ENCODE assay signal across 8 mouse cellular contexts in genomic region chr2:154407063-154407642, GRCm38 (mm10). TPM values are rescaled to one million over a fixed set of nuclear protein-coding genes. Genes with fewer than 3 reads are reported as not detected.
DNase-seq lines count a peak whose midpoint lies in the region; ATAC-seq and TF ChIP-seq lines count a peak whose summit lies in the region.

No protein-coding gene starts in this region.

- in situ Hi-C loops in Patski (cut with MboI; ENCODE audit: low pct_unique_long_range_greater_than_20kb) = loop anchor here (25.0 kb wide), 1 partner anchor 530 kb away; no protein-coding TSS in a partner anchor

- 0 out of 2 replicates have a peak, but pooled peaks cover 8% of the 10 kb centered on the region for H3K4me1 ChIP-seq in kidney, embryonic 14.5 days (ENCODE audit: control insufficient read depth, insufficient read depth, low read length)
- peaks cover 17% of the 10 kb centered on the region for H3K4me1 ChIP-seq in forebrain, embryonic 16.5 days (replicated peaks; ENCODE audit: control insufficient read depth, insufficient read depth, low read length)
- H3K4me1 ChIP-seq in liver, embryonic 14.5 days (replicated peaks; ENCODE audit: control insufficient read depth in 2 of 2, insufficient read depth in 2 of 2, low read length in 1 of 2) = peaks cover 3 to 5% of the 10 kb centered on the region in 2 experiments

- WGBS in kidney, embryonic 14.5 days = 28% methylated on average over 11 of the region's 11 CpGs
- 30% methylated on average over 11 of the region's 11 CpGs for WGBS in forebrain, embryonic 16.5 days
- WGBS in liver, embryonic 14.5 days (ENCODE audit: insufficient replicate concordance) = 36% methylated on average over 11 of the region's 11 CpGs

- POLR2A ChIA-PET in Patski (lab: Charles Lee) = no interaction called here

- no peaks in the 10 kb centered on the region for H3K9me3 ChIP-seq in kidney, embryonic 14.5 days (ENCODE audit: control insufficient read depth, low read length)
- H3K9me3 ChIP-seq in forebrain, embryonic 16.5 days (ENCODE audit: control insufficient read depth, low read length) = no peaks in the 10 kb centered on the region
- no peaks in the 10 kb centered on the region for H3K9me3 ChIP-seq in liver, embryonic 14.5 days (ENCODE audit: control insufficient read depth, low read length)

- peak overlapping the region; percentile 74 for H3K9ac ChIP-seq in kidney, embryonic 14.5 days (ENCODE audit: low read depth, low read length)
- H3K9ac ChIP-seq in forebrain, embryonic 16.5 days (replicated peaks; ENCODE audit: low read depth, low read length) = peak overlapping the region; percentile 71
- peak overlapping the region; percentile 58 for H3K9ac ChIP-seq in liver, embryonic 14.5 days (replicated peaks)

- H3K27ac ChIP-seq in kidney, embryonic 14.5 days (ENCODE audit: low read depth, low read length) = no peak overlapping the region
- H3K27ac ChIP-seq in forebrain, embryonic 16.5 days (ENCODE audit: low read length) = no peak overlapping the region
- no peak overlapping the region for H3K27ac ChIP-seq in liver, embryonic 14.5 days

- H3K36me3 ChIP-seq in kidney, embryonic 14.5 days (ENCODE audit: control insufficient read depth, insufficient read depth, low read length) = no peaks in the 10 kb centered on the region
- no peaks in the 10 kb centered on the region for H3K36me3 ChIP-seq in forebrain, embryonic 16.5 days (ENCODE audit: control insufficient read depth, insufficient read depth)
- H3K36me3 ChIP-seq in liver, embryonic 14.5 days (replicated peaks; ENCODE audit: control insufficient read depth, insufficient read depth, low read depth) = no peaks in the 10 kb centered on the region

- no peak for ATAC-seq in kidney, embryonic 14.5 days (ENCODE audit: low FRiP score, low TSS enrichment)
- peak; percentile 3 for ATAC-seq in Patski
- no peak for ATAC-seq in forebrain, embryonic 16.5 days
- ATAC-seq in liver, embryonic 14.5 days (ENCODE audit: insufficient read depth) = no peak
- ATAC-seq in CD4-positive, CD25-positive, alpha-beta regulatory T cell, adult 4 months = no peak

- CTCF ChIA-PET in Patski (lab: Charles Lee) = no interaction called here

- no peaks in the 10 kb centered on the region for H3K27me3 ChIP-seq in kidney, embryonic 14.5 days (ENCODE audit: control insufficient read depth, insufficient read depth, low read length)
- no peaks in the 10 kb centered on the region for H3K27me3 ChIP-seq in Patski
- H3K27me3 ChIP-seq in forebrain, embryonic 16.5 days (replicated peaks; ENCODE audit: control insufficient read depth, insufficient read depth, low read length) = no peaks in the 10 kb centered on the region
- H3K27me3 ChIP-seq in liver, embryonic 14.5 days (ENCODE audit: control insufficient read depth, insufficient read depth, low read length) = peaks cover 17% of the 10 kb centered on the region

- no peak for DNase-seq in kidney, adult 8-10 months
- DNase-seq in Patski (ENCODE audit: low read depth, low spot score) = no peak
- no peak for DNase-seq in liver, embryonic 14.5 days (ENCODE audit: low read depth in 3 of 3, low spot score in 3 of 3)
- no peak for DNase-seq in ovary, postnatal 14 days (ENCODE audit: low spot score)
- DNase-seq in urinary bladder, postnatal 14 days (ENCODE audit: low spot score) = no peak

- no peak for TF ChIP-seq CTCF in Patski (IDR thresholded peaks at IDR 0.05)
- no peak for TF ChIP-seq CTCF in liver, embryonic 14.5 days (IDR thresholded peaks at IDR 0.05; ENCODE audit: low read depth)

- peak overlapping the region; percentile 76 for H3K4me2 ChIP-seq in kidney, embryonic 14.5 days (replicated peaks; ENCODE audit: low read depth, low read length)
- peak overlapping the region; percentile 62 for H3K4me2 ChIP-seq in forebrain, embryonic 16.5 days (ENCODE audit: low read length)
- H3K4me2 ChIP-seq in liver, embryonic 14.5 days (ENCODE audit: low read depth) = peak overlapping the region; percentile 83

- H3K4me3 ChIP-seq in kidney, embryonic 14.5 days (ENCODE audit: low read length) = peak overlapping the region; percentile 72
- H3K4me3 ChIP-seq in forebrain, embryonic 16.5 days (replicated peaks; ENCODE audit: low read length) = peak overlapping the region; percentile 83
- peak overlapping the region; percentile 47 to 66 for H3K4me3 ChIP-seq in liver, embryonic 14.5 days (ENCODE audit: insufficient read depth in 1 of 2, low read depth in 2 of 2, low read length in 2 of 2)

- no peak for TF ChIP-seq EP300 in liver, embryonic 14.5 days (IDR thresholded peaks at IDR 0.05; ENCODE audit: low read depth)

RNA-seq across cellular contexts. Expression of gene Snta1, which starts 0.7 kb away (rescaled TPM):
- 4.5 and 5.7 TPM in 2 replicates for polyA plus RNA-seq in kidney, embryonic 14.5 days (2014; fragmentation: Nextera tagmentation; extraction: Ambion mirVana)
- 30.2 TPM for polyA plus RNA-seq in Patski (2021)
- polyA plus RNA-seq in forebrain, embryonic 16.5 days (2015; fragmentation: Nextera tagmentation; extraction: Ambion mirVana) = 10.0 and 10.4 TPM in 2 replicates
- polyA plus RNA-seq in liver, embryonic 14.5 days (2012; rRNA removed) = 1.5 and 1.6 TPM in 2 replicates
- 0.64 and 0.70 TPM in 2 replicates for polyA plus RNA-seq in liver, embryonic 14.5 days (2014; fragmentation: Nextera tagmentation; extraction: Ambion mirVana)
- not detected for polyA plus RNA-seq in CD4-positive, CD25-positive, alpha-beta regulatory T cell, adult 4 months (2017; shearing (Covaris generic))

RNA-seq across cellular contexts. Expression of gene Cbfa2t2, which starts 29.1 kb away (rescaled TPM):
- 26.6 and 44.4 TPM in 2 replicates for polyA plus RNA-seq in kidney, embryonic 14.5 days (2014; fragmentation: Nextera tagmentation; extraction: Ambion mirVana)
- 27.2 TPM for polyA plus RNA-seq in Patski (2021)
- polyA plus RNA-seq in forebrain, embryonic 16.5 days (2015; fragmentation: Nextera tagmentation; extraction: Ambion mirVana) = 73.3 and 83.6 TPM in 2 replicates
- polyA plus RNA-seq in liver, embryonic 14.5 days (2012; rRNA removed) = 3.2 and 4.1 TPM in 2 replicates
- polyA plus RNA-seq in liver, embryonic 14.5 days (2014; fragmentation: Nextera tagmentation; extraction: Ambion mirVana) = 5.3 and 5.8 TPM in 2 replicates
- 10 to 100 TPM; 22.9 to 33.0 TPM for polyA plus RNA-seq in CD4-positive, CD25-positive, alpha-beta regulatory T cell, adult 4 months (2017; shearing (Covaris generic))

RNA-seq across cellular contexts. Expression of gene Cdk5rap1, which starts 34.3 kb away (rescaled TPM):
- polyA plus RNA-seq in kidney, embryonic 14.5 days (2014; fragmentation: Nextera tagmentation; extraction: Ambion mirVana) = 10.6 and 18.5 TPM in 2 replicates
- 18.1 TPM for polyA plus RNA-seq in Patski (2021)
- 16.2 and 16.7 TPM in 2 replicates for polyA plus RNA-seq in forebrain, embryonic 16.5 days (2015; fragmentation: Nextera tagmentation; extraction: Ambion mirVana)
- 7.5 and 10.0 TPM in 2 replicates for polyA plus RNA-seq in liver, embryonic 14.5 days (2012; rRNA removed)
- 4.2 and 9.5 TPM in 2 replicates for polyA plus RNA-seq in liver, embryonic 14.5 days (2014; fragmentation: Nextera tagmentation; extraction: Ambion mirVana)
- polyA plus RNA-seq in CD4-positive, CD25-positive, alpha-beta regulatory T cell, adult 4 months (2017; shearing (Covaris generic)) = 10 to 100 TPM; 24.4 to 38.9 TPM
